23 mouse cellular contexts compared by ENCODE assay signal in the genomic region with DNA sequence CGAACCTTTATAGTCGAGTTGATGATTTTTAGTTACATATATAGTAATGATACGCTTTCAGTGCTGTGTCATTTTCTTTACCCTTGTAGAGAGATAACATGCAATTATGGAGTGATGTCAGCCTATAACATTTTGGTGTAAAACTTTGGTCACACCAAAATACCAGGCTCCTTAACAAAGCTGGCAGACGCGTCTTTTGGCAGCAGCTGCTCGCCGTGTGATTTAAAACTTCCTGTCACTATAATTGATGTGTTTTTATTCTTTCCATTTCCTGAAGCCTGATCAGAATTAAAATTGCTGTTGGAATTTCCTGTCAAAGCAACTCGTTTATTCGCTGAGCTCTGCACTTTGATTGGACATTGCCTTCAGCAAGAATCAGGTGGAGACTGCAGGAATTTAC.
DNase-seq lines count a peak whose midpoint lies in the region; ATAC-seq and TF ChIP-seq lines count a peak whose summit lies in the region.
"Had no signal": no experiment of that assay in that cellular context is flagged by ENCODE, and none has a peak within 500 bp of the region (broad histone marks: within the 10 kb centered on the region; RNA-seq: fewer than 3 reads in every experiment).

No protein-coding gene starts in this region.

- WGBS in embryonic facial prominence, embryonic 14.5 days: 33% methylated on average over 9 of the region's 9 CpGs
- WGBS in embryonic facial prominence, embryonic 10.5 days: 60% methylated on average over 9 of the region's 9 CpGs
- 60% methylated on average over 9 of the region's 9 CpGs for WGBS in hindbrain, embryonic 14.5 days
- 64% methylated on average over 9 of the region's 9 CpGs for WGBS in hindbrain, embryonic 13.5 days
- 49% methylated on average over 9 of the region's 9 CpGs for WGBS in lung, postnatal 0 days
- 81% methylated on average over 9 of the region's 9 CpGs for WGBS in midbrain, embryonic 14.5 days

- H3K9ac ChIP-seq in embryonic facial prominence, embryonic 14.5 days (ENCODE audit: low read depth, low read length): no peak overlapping the region
- H3K9ac ChIP-seq in hindbrain, embryonic 14.5 days: no peak overlapping the region
- no peak overlapping the region for H3K9ac ChIP-seq in hindbrain, embryonic 13.5 days
- H3K9ac ChIP-seq in lung, postnatal 0 days (replicated peaks; ENCODE audit: low read depth): no peak overlapping the region
- H3K9ac ChIP-seq in midbrain, embryonic 14.5 days (replicated peaks; ENCODE audit: low read length): no peak overlapping the region
- H3K9ac ChIP-seq: heart, embryonic 12.5 days; kidney, embryonic 15.5 days; limb, embryonic 15.5 days; liver, embryonic 13.5 days; midbrain, embryonic 12.5 days had no signal

- H3K27me3 ChIP-seq in embryonic facial prominence, embryonic 14.5 days (replicated peaks; ENCODE audit: control insufficient read depth, insufficient read depth, low read length): no peaks in the 10 kb centered on the region
- H3K27me3 ChIP-seq in embryonic facial prominence, embryonic 10.5 days (replicated peaks; ENCODE audit: low read depth, poor library complexity, severe bottlenecking): no peaks in the 10 kb centered on the region
- no peaks in the 10 kb centered on the region for H3K27me3 ChIP-seq in hindbrain, embryonic 14.5 days (ENCODE audit: control insufficient read depth, insufficient read depth, low read length)
- no peaks in the 10 kb centered on the region for H3K27me3 ChIP-seq in hindbrain, embryonic 13.5 days
- no peaks in the 10 kb centered on the region for H3K27me3 ChIP-seq in lung, postnatal 0 days (replicated peaks; ENCODE audit: insufficient read depth, low read length)
- H3K27me3 ChIP-seq in midbrain, embryonic 14.5 days (ENCODE audit: control insufficient read depth, insufficient read depth, low read length): no peaks in the 10 kb centered on the region
- H3K27me3 ChIP-seq: heart, embryonic 12.5 days; kidney, embryonic 15.5 days; limb, embryonic 15.5 days; liver, embryonic 13.5 days; midbrain, embryonic 12.5 days had no signal

- no peaks in the 10 kb centered on the region for H3K9me3 ChIP-seq in embryonic facial prominence, embryonic 14.5 days (ENCODE audit: control insufficient read depth, low read length)
- no peaks in the 10 kb centered on the region for H3K9me3 ChIP-seq in embryonic facial prominence, embryonic 10.5 days
- no peaks in the 10 kb centered on the region for H3K9me3 ChIP-seq in hindbrain, embryonic 14.5 days (ENCODE audit: control insufficient read depth, low read length)
- H3K9me3 ChIP-seq in hindbrain, embryonic 13.5 days: no peaks in the 10 kb centered on the region
- no peaks in the 10 kb centered on the region for H3K9me3 ChIP-seq in lung, postnatal 0 days (ENCODE audit: low read length)
- no peaks in the 10 kb centered on the region for H3K9me3 ChIP-seq in midbrain, embryonic 14.5 days (ENCODE audit: control insufficient read depth, low read length)
- H3K9me3 ChIP-seq: heart, embryonic 12.5 days; kidney, embryonic 15.5 days; limb, embryonic 15.5 days; liver, embryonic 13.5 days; midbrain, embryonic 12.5 days had no signal

- peak overlapping the region; percentile 12; the same call in 1 of the 2 replicates for H3K4me2 ChIP-seq in embryonic facial prominence, embryonic 14.5 days (ENCODE audit: low read depth, low read length)
- H3K4me2 ChIP-seq in hindbrain, embryonic 14.5 days (replicated peaks): no peak overlapping the region
- no peak overlapping the region for H3K4me2 ChIP-seq in hindbrain, embryonic 13.5 days
- H3K4me2 ChIP-seq in lung, postnatal 0 days (replicated peaks; ENCODE audit: low read depth, low read length): no peak overlapping the region
- H3K4me2 ChIP-seq in midbrain, embryonic 14.5 days (ENCODE audit: low read length): no peak overlapping the region
- H3K4me2 ChIP-seq: heart, embryonic 12.5 days; kidney, embryonic 15.5 days; limb, embryonic 15.5 days; liver, embryonic 13.5 days; midbrain, embryonic 12.5 days had no signal

- no peak for ATAC-seq in embryonic facial prominence, embryonic 14.5 days (ENCODE audit: low read depth)
- ATAC-seq in hindbrain, embryonic 14.5 days (ENCODE audit: low FRiP score): no peak
- ATAC-seq in hindbrain, embryonic 13.5 days (ENCODE audit: low FRiP score): no peak
- ATAC-seq in lung, postnatal 0 days: no peak
- ATAC-seq in midbrain, embryonic 14.5 days (ENCODE audit: low FRiP score, low TSS enrichment): no peak

- H3K27ac ChIP-seq in embryonic facial prominence, embryonic 14.5 days (replicated peaks; ENCODE audit: low read depth, low read length): no peak overlapping the region
- H3K27ac ChIP-seq in embryonic facial prominence, embryonic 10.5 days (replicated peaks): no peak overlapping the region
- no peak overlapping the region for H3K27ac ChIP-seq in hindbrain, embryonic 14.5 days
- H3K27ac ChIP-seq in hindbrain, embryonic 13.5 days: no peak overlapping the region
- H3K27ac ChIP-seq in lung, postnatal 0 days (ENCODE audit: low read length): no peak overlapping the region
- no peak overlapping the region for H3K27ac ChIP-seq in midbrain, embryonic 14.5 days (replicated peaks; ENCODE audit: low read depth, low read length)
- H3K27ac ChIP-seq: gastrocnemius, adult 2 months; heart, adult 2 months; kidney, embryonic 15.5 days; limb, embryonic 15.5 days; liver, embryonic 13.5 days; midbrain, embryonic 12.5 days had no signal

- TF ChIP-seq EP300 in lung, postnatal 0 days (IDR thresholded peaks at IDR 0.05): no peak

- no peak for TF ChIP-seq CTCF in lung, postnatal 0 days (IDR thresholded peaks at IDR 0.05)

- H3K36me3 ChIP-seq in embryonic facial prominence, embryonic 14.5 days (ENCODE audit: control insufficient read depth, insufficient read depth, low read length): no peaks in the 10 kb centered on the region
- H3K36me3 ChIP-seq in embryonic facial prominence, embryonic 10.5 days (replicated peaks): no peaks in the 10 kb centered on the region
- H3K36me3 ChIP-seq in hindbrain, embryonic 14.5 days (replicated peaks; ENCODE audit: control insufficient read depth, insufficient read depth): no peaks in the 10 kb centered on the region
- H3K36me3 ChIP-seq in hindbrain, embryonic 13.5 days: no peaks in the 10 kb centered on the region
- H3K36me3 ChIP-seq in lung, postnatal 0 days (ENCODE audit: insufficient read depth, low read length): no peaks in the 10 kb centered on the region
- no peaks in the 10 kb centered on the region for H3K36me3 ChIP-seq in midbrain, embryonic 14.5 days (ENCODE audit: control insufficient read depth, insufficient read depth, low read length)
- H3K36me3 ChIP-seq: heart, embryonic 12.5 days; kidney, embryonic 15.5 days; limb, embryonic 15.5 days; liver, embryonic 13.5 days; midbrain, embryonic 12.5 days had no signal

- H3K4me1 ChIP-seq in embryonic facial prominence, embryonic 14.5 days (ENCODE audit: control insufficient read depth, insufficient read depth, low read length): no peaks in the 10 kb centered on the region; the same call in 1 of the 2 replicates
- H3K4me1 ChIP-seq in embryonic facial prominence, embryonic 10.5 days: peaks cover 17% of the 10 kb centered on the region
- H3K4me1 ChIP-seq in hindbrain, embryonic 14.5 days (replicated peaks; ENCODE audit: control insufficient read depth, insufficient read depth, low read length): no peaks in the 10 kb centered on the region
- no peaks in the 10 kb centered on the region for H3K4me1 ChIP-seq in hindbrain, embryonic 13.5 days (replicated peaks)
- H3K4me1 ChIP-seq in lung, postnatal 0 days (ENCODE audit: insufficient read depth, low read depth, low read length): no peaks in the 10 kb centered on the region
- H3K4me1 ChIP-seq in midbrain, embryonic 14.5 days (ENCODE audit: control insufficient read depth, insufficient read depth, low read length): no peaks in the 10 kb centered on the region
- H3K4me1 ChIP-seq: heart, embryonic 12.5 days; liver, embryonic 13.5 days; midbrain, embryonic 12.5 days had no signal

- H3K4me3 ChIP-seq in embryonic facial prominence, embryonic 14.5 days (ENCODE audit: low read depth, low read length): no peak overlapping the region
- no peak overlapping the region for H3K4me3 ChIP-seq in embryonic facial prominence, embryonic 10.5 days
- no peak overlapping the region for H3K4me3 ChIP-seq in hindbrain, embryonic 14.5 days (replicated peaks; ENCODE audit: low read length)
- H3K4me3 ChIP-seq in hindbrain, embryonic 13.5 days: no peak overlapping the region
- no peak overlapping the region for H3K4me3 ChIP-seq in lung, postnatal 0 days (ENCODE audit: low read depth, low read length)
- no peak overlapping the region for H3K4me3 ChIP-seq in midbrain, embryonic 14.5 days (replicated peaks; ENCODE audit: low read depth, low read length)
- H3K4me3 ChIP-seq: gastrocnemius, adult 2 months; heart, adult 2 months; heart, embryonic 12.5 days; kidney, embryonic 15.5 days; limb, embryonic 15.5 days; liver, embryonic 13.5 days; midbrain, embryonic 12.5 days had no signal

- peak; percentile 50 for DNase-seq in embryonic facial prominence, embryonic 14.5 days (ENCODE audit: low spot score)
- DNase-seq in embryonic facial prominence, embryonic 10.5 days (ENCODE audit: low spot score): no peak
- DNase-seq in hindbrain, embryonic 14.5 days (ENCODE audit: low spot score): peak; percentile 27
- DNase-seq in lung, postnatal 0 days (ENCODE audit: low spot score): peak; percentile 12
- no peak for DNase-seq in lung, postnatal 14 days
- peak; percentile 36 for DNase-seq in mesoderm, embryonic 11.5 days (ENCODE audit: low read depth, low spot score)
- DNase-seq in midbrain, embryonic 14.5 days: no peak
- DNase-seq: adrenal gland, postnatal 14 days; cerebellum, adult 18-20 months; cerebellum, postnatal 10 days; gastrocnemius, adult 2 months; gastrocnemius, postnatal 36 days; heart, adult 2 months; layer of hippocampus, adult 9-11 months; liver, embryonic 13.5 days; lung, adult 18-20 months; thymus, adult 2 months; thymus, postnatal 36 days had no signal

Comparison
In these comparisons a context has a peak if more than half of its experiments do, and no peak if none do; other contexts are left out.
1. DNase-seq: peak in embryonic facial prominence, embryonic 14.5 days (single experiment), hindbrain, embryonic 14.5 days (single experiment), lung, postnatal 0 days (single experiment) and mesoderm, embryonic 11.5 days (single experiment); none in embryonic facial prominence, embryonic 10.5 days (single experiment), lung, postnatal 14 days (single experiment) and midbrain, embryonic 14.5 days (single experiment).